Mouse (Mus musculus) testis, adult 2 months (tissue): ENCODE results near the gene Lrrc3c.

Experiments
- CTCF ChIP-seq: fragments of 200-500 bp; IDR thresholded peaks from 2 replicates; pipeline ENCODE4 v1.5.1; 2012; ENCODE audit warnings: low read depth, mild to moderate bottlenecking, inconsistent platforms, low read length, moderate library complexity; ENCODE audit not compliant: control insufficient read depth, insufficient read depth, insufficient replicate concordance
- POLR2A ChIP-seq: fragments of 200-500 bp; IDR thresholded peaks from 2 replicates; pipeline ENCODE4 v1.6.1; 2012; ENCODE audit warnings: low read depth, mild to moderate bottlenecking, inconsistent platforms, low read length, moderate library complexity; ENCODE audit not compliant: control insufficient read depth

GRCm38 (mm10) chr11:98587684-98588546 is 10.2 kb upstream of the Lrrc3c start:
- TF ChIP-seq CTCF (no peak), POLR2A (peak; percentile 65; the same call in 1 of the 2 replicates)
